Mouse (Mus musculus): ENCODE results near the gene Olfr571. TPM values are rescaled to one million over a fixed set of nuclear protein-coding genes. Genes with fewer than 3 reads are reported as not detected.

The Olfr571 gene
- not detected in 2 replicates for polyA plus RNA-seq (2015; fragmentation: Nextera tagmentation; extraction: Ambion mirVana)

DNA sequence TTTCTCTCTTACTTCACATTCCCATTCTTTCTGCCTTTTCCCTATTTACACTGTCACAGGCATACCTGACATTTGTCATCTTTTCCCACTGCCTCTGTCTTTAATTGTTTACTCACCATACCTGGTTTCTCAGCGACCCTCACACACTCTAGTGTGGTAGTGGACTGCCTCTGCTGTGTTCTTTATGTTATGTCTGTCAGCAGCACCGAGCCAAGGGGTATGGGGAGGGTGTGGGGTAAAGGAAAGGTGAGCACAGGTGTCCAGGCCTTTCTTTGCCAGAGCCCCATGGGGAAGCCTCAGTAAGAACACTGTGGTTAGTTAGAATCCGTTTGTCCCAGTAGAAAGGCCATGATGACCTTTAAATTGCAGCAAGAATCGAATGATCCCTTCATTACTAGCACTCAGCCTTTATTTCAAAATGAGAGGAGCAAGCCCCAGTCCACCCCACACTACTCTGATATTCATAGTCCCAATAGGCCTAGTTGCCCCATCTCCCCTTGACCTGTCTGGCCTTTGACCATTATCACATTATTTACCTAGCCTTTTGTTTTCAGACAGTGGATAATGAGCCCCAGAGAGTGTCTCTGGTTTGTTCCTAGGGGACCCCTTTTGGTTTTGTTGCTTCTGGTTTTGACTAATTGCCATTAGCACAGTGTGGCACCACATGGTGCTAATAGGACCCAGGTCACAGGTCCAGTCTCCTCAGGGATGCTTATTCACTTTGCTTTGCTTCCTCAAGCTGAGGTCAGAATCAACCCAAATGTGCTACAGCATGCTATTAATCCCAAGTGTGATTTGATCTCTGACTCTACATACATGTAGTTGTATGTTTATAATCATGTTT lies at the start of gene Olfr571:
Gene Olfr571, minus strand, starts transcription at position 505 of the 844 bp plus-strand sequence.
- Histone ChIP-seq H3K27ac (no peak within 1 kb of the TSS), H3K4me1 (no peaks in the 10 kb centered on the region), H3K4me3 (replicated peaks) (no peak within 1 kb of the TSS), H3K27me3 (no peaks in the 10 kb centered on the region), H3K36me3 (no peaks in the 10 kb centered on the region), H3K9me3 (replicated peaks) (no peaks in the 10 kb centered on the region), H3K4me2 (no peak within 1 kb of the TSS), H3K9ac (no peak within 1 kb of the TSS)
- ATAC-seq (replicated peaks; ENCODE audit: low FRiP score), result no peak
- WGBS, result 54% methylated on average over 4 of the region's 4 CpGs

DNA sequence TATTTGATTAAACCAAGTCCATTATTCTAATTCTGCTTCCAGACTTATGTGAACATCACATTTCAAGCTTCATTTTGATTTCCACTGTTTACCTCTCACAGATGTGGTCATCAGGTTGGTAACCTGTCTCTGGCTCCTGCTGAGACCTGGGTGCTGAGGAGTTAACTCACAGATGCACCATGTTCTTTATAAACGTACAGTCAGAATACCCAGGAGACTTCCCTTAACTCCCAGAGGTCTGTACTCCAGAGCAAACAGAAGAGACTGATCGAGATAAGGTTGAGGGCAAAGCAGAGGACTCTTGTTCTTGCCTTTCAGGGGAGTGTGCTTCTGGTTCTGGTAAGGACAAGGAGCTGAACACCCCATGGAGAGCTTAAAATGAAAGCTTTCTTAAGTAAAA lies 45.0 kb upstream of the Olfr571 start, which contains the start of gene Olfr576:
Gene Olfr576, plus strand, starts transcription at position 301 of the 400 bp plus-strand sequence.
- Histone ChIP-seq H3K27ac (no peak within 1 kb of the TSS), H3K4me1 (no peaks in the 10 kb centered on the region), H3K4me2 (no peak within 1 kb of the TSS), H3K9me3 (replicated peaks) (no peaks in the 10 kb centered on the region), H3K4me3 (replicated peaks) (no peak within 1 kb of the TSS), H3K9ac (no peak within 1 kb of the TSS), H3K36me3 (no peaks in the 10 kb centered on the region), H3K27me3 (no peaks in the 10 kb centered on the region)
- ATAC-seq (replicated peaks; ENCODE audit: low FRiP score), result no peak
- 49% methylated on average over 2 of the region's 2 CpGs for WGBS

DNA sequence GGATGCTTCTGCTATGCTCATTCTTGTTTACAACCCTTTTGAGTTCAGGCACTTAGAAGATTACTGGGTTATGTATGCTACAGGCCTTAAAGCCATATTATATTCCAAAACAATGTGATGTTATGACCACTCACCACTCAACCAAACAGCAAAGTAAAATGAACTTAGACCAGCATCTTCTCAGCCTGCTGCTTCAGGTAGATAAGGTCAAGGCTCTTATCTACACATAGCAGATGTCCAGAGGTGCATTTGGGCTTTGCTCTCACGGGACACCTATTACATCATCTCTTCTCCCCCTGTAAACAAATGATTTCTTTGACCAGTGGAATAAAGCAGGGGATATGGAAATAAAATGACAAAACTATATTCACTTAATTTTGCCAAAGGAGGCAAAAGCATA lies 41.3 kb upstream of the Olfr571 start, which contains the start of gene Olfr575:
Gene Olfr575, minus strand, starts transcription at position 183 of the 400 bp plus-strand sequence.
- Histone ChIP-seq H3K9me3 (replicated peaks) (no peaks in the 10 kb centered on the region), H3K27me3 (no peaks in the 10 kb centered on the region), H3K36me3 (no peaks in the 10 kb centered on the region), H3K4me1 (no peaks in the 10 kb centered on the region), H3K27ac (no peak within 1 kb of the TSS), H3K4me3 (replicated peaks) (no peak within 1 kb of the TSS), H3K4me2 (no peak within 1 kb of the TSS), H3K9ac (no peak within 1 kb of the TSS)
- no peak for ATAC-seq (replicated peaks; ENCODE audit: low FRiP score)
- WGBS, result 66% methylated on average over 1 of the region's 1 CpGs

DNA sequence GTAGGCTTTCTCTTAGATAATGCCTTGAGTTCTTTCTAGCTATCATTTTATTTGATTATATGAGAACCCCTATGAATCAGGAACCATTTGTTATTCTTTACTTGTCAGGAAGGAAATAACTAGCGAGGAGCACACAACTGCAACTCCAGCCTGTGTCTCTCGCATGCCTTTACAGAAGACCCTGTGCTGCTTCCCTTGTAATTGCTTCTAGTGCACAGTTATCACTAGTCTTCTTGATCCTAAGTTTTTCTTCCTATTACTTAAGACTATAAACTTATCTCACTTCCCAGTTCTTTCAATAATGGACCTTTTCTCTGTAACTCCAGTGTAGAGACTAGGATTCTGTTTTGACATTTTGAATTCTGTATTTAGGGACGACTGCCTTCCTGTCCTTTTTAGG lies 40.8 kb upstream of the Olfr571 start:
- Histone ChIP-seq H3K4me3 (replicated peaks) (no peak overlapping the region), H3K4me1 (no peaks in the 10 kb centered on the region), H3K27me3 (no peaks in the 10 kb centered on the region), H3K9me3 (replicated peaks) (no peaks in the 10 kb centered on the region), H3K27ac (no peak overlapping the region), H3K9ac (no peak overlapping the region), H3K36me3 (no peaks in the 10 kb centered on the region), H3K4me2 (no peak overlapping the region)
- ATAC-seq (replicated peaks; ENCODE audit: low FRiP score), result no peak
- 63% methylated on average over 3 of the region's 3 CpGs for WGBS

DNA sequence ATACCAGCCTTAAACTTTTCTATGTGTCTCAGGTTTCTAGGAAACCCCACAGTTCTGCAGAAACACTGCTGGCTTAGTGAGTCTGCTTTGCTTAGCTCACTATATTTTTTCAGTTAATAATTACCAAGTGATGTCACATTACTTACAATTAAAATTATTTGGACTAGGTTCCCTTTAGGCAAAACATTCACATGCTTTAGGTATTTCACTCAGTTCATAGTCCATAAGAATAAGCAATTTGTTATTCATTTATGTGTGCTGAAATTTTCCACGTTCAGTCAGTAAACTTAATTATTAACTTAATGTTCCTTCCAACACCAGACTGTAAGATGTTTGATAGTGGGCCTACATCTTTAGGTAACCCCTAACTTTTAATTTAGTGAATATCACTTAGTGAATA lies 33.4 kb upstream of the Olfr571 start:
- ATAC-seq (replicated peaks; ENCODE audit: low FRiP score), result peak; percentile 64
- 57% methylated on average over 1 of the region's 1 CpGs for WGBS

DNA sequence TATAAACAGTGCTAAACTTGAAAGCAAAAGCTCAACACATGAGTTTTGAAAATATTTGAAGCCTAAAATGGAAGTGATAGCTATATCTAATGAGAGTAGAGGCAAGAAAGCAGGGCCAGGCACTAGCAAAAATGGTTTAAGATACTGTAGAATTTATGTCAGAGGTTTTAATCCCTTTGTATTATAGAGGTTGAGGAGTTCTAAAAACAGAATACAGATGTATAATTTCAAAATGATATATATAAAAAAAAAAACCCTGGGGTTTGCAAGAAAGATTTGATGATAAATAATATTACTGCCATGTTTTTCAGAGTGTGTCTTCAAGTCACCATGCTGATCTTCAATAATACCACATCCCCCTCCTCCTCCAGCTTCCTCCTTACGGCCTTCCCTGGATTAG lies 30.8 kb upstream of the Olfr571 start, which contains the start of gene Olfr574:
Gene Olfr574, plus strand, starts transcription at position 301 of the 400 bp plus-strand sequence.
- Histone ChIP-seq H3K4me2 (no peak within 1 kb of the TSS), H3K9me3 (replicated peaks) (no peaks in the 10 kb centered on the region), H3K27me3 (no peaks in the 10 kb centered on the region), H3K4me3 (replicated peaks) (no peak within 1 kb of the TSS), H3K9ac (no peak within 1 kb of the TSS), H3K36me3 (no peaks in the 10 kb centered on the region), H3K27ac (no peak within 1 kb of the TSS), H3K4me1 (no peaks in the 10 kb centered on the region; the same call in 1 of the 2 replicates)
- no peak for ATAC-seq (replicated peaks; ENCODE audit: low FRiP score)
- 88% methylated on average over 1 of the region's 1 CpGs for WGBS

More for the DNA sequence above, 33.4 kb upstream of the Olfr571 start:
- Histone ChIP-seq H3K4me2 (no peak overlapping the region), H3K36me3 (no peaks in the 10 kb centered on the region), H3K9me3 (replicated peaks) (no peaks in the 10 kb centered on the region), H3K4me1 (no peaks in the 10 kb centered on the region; the same call in 1 of the 2 replicates), H3K27me3 (no peaks in the 10 kb centered on the region), H3K27ac (no peak overlapping the region), H3K4me3 (replicated peaks) (no peak overlapping the region), H3K9ac (no peak overlapping the region)

DNA sequence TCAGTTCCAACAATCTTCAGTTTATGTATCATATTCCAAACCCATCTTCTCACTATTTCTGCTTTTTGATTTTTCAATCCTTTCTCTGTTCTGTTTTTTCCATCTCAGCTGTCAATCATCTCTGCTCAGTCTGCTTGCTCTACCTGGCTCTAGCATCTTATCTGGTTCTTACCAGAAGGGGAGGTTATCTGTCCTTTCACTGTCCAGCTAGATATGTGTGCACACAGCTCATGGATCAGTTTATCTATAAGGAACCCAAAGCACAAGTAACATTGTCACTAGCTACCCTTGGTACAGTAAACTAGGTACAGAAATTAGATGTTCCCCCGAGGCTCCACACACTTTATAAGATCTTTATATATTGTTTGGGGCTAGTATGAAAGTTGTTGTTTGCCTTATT lies 26.1 kb upstream of the Olfr571 start:
- no peak overlapping the region for H3K9ac ChIP-seq
- WGBS, result 85% methylated on average over 1 of the region's 1 CpGs
- H3K4me1 ChIP-seq, result no peaks in the 10 kb centered on the region
- ATAC-seq (replicated peaks; ENCODE audit: low FRiP score), result no peak
- no peaks in the 10 kb centered on the region for H3K36me3 ChIP-seq
- H3K27ac ChIP-seq, result no peak overlapping the region
- no peaks in the 10 kb centered on the region for H3K27me3 ChIP-seq
- H3K9me3 ChIP-seq (replicated peaks), result no peaks in the 10 kb centered on the region
- no peak overlapping the region for H3K4me3 ChIP-seq (replicated peaks)
- no peak overlapping the region for H3K4me2 ChIP-seq

DNA sequence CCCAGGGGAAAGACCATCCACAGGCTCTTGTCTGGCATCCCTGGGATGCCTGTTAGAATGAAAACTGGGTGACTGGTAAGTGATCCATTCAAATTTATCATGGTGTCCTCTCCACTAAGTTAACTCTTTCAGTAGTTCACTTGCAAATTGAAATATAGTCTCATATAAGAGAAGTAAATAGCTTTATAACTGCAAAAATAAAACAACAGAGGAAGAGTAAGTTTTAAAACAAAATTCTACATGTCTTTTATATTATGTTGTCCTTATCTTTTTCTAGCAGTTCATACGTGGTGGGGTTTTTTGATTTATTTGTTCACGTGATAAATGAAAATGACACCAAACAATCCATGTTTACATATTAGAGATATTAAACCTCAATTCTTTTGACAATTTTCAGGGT lies 25.1 kb upstream of the Olfr571 start, which contains the start of gene Olfr573-ps1:
Gene Olfr573-ps1, minus strand, starts transcription at position 101 of the 400 bp plus-strand sequence.
- H3K4me3 ChIP-seq (replicated peaks), result no peak within 1 kb of the TSS
- no peaks in the 10 kb centered on the region for H3K27me3 ChIP-seq
- no peak within 1 kb of the TSS for H3K4me2 ChIP-seq
- ATAC-seq (replicated peaks; ENCODE audit: low FRiP score), result no peak
- H3K9me3 ChIP-seq (replicated peaks), result no peaks in the 10 kb centered on the region
- no peak within 1 kb of the TSS for H3K9ac ChIP-seq
- H3K4me1 ChIP-seq, result no peaks in the 10 kb centered on the region
- WGBS, result 89% methylated on average over 2 of the region's 2 CpGs
- H3K27ac ChIP-seq, result no peak within 1 kb of the TSS
- no peaks in the 10 kb centered on the region for H3K36me3 ChIP-seq

DNA sequence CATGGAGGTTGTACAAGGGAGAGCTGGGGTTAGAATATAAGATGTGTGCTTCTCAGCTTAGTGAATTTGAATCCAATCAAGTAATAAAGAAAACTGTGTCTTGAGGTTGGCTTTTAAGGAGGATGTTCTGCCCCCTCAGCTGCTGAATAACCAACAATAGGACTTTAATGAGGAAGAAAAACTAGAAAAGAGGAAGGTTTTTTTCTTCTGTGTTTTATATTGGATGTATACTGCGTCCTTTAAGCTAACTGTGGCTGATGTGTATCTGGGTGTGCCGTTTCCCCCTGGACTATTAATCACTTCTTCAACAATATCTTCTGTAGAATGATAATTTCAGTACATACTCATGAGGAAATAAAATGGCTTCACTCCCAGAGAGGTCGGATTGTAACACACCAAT lies 9.8 kb upstream of the Olfr571 start:
- no peak for ATAC-seq (replicated peaks; ENCODE audit: low FRiP score)
- Histone ChIP-seq H3K36me3 (no peaks in the 10 kb centered on the region), H3K27me3 (no peaks in the 10 kb centered on the region), H3K4me1 (no peaks in the 10 kb centered on the region), H3K4me2 (no peak overlapping the region), H3K9me3 (replicated peaks) (no peaks in the 10 kb centered on the region), H3K4me3 (replicated peaks) (no peak overlapping the region), H3K9ac (no peak overlapping the region), H3K27ac (no peak overlapping the region)
- 78% methylated on average over 3 of the region's 3 CpGs for WGBS

DNA sequence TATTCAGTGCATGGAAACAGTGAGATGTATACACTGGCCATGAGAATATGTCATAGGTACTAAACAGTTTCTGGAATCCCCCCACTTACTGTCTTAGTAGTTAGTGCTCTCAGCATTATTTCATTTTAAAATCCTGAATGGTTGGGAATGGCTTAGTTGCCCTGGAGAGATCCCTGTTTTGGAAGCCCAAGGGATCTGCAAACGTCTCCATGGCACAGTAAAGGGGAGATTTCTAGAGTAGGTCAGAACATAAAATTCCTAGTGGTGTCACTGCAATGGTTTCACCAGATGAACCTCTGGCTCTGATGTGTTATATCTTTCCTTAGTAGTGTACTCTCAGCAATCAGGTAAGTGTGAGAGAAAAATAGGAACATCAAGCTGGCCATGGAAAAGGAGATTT lies 6.8 kb upstream of the Olfr571 start, which contains the start of gene Olfr572:
Gene Olfr572, plus strand, starts transcription at position 301 of the 400 bp plus-strand sequence.
- no peak within 1 kb of the TSS for H3K4me2 ChIP-seq
- H3K36me3 ChIP-seq, result no peaks in the 10 kb centered on the region
- WGBS, result 56% methylated on average over 1 of the region's 1 CpGs
- no peak for ATAC-seq (replicated peaks; ENCODE audit: low FRiP score)
- no peaks in the 10 kb centered on the region for H3K9me3 ChIP-seq (replicated peaks)
- H3K4me3 ChIP-seq (replicated peaks), result no peak within 1 kb of the TSS
- H3K27ac ChIP-seq, result no peak within 1 kb of the TSS
- H3K4me1 ChIP-seq, result no peaks in the 10 kb centered on the region
- no peaks in the 10 kb centered on the region for H3K27me3 ChIP-seq
- H3K9ac ChIP-seq, result no peak within 1 kb of the TSS

DNA sequence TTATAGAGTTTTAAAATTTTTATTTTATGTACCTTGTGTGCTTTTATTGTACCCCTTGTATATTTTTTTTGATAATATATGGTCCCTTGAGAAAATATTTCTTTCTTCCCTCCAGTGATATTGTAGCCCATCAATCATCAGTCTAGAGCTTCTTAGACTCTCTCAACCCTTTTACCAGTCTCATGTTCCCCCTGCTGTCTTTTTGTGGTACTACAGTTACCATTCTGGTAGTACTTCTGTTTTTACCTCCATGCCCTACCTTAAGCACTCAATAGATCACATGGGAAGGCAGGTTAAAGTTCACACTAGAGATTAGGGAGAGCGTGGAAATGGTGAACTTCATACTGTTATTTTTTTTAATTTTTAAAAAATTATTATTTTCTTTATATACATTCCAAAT lies 2.3 kb upstream of the Olfr571 start:
- WGBS, result 12% methylated on average over 1 of the region's 1 CpGs

DNA sequence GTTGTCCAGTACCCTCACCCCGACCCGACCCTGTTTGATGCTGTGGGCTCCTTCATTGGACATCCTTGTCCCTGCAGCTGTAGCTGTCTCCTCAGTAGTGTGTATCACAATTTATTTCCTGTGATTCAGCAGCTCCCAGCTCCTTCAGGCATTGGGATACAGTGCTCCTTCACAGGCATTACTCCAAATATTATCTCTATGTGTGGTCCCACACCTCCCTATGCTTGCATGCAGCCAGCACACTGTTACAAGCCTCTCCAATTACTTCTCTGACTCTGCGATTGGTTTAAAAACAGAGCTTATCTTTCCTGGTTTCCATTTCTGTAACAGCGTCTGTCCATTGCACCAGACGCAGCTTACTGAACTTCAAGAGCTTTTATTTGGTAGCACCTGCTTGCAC lies 931 bp downstream of the Olfr571 start:
- WGBS, result 58% methylated on average over 5 of the region's 5 CpGs
- Histone ChIP-seq H3K27me3 (no peaks in the 10 kb centered on the region), H3K27ac (no peak overlapping the region), H3K36me3 (no peaks in the 10 kb centered on the region), H3K4me1 (no peaks in the 10 kb centered on the region), H3K9me3 (replicated peaks) (no peaks in the 10 kb centered on the region), H3K9ac (no peak overlapping the region), H3K4me3 (replicated peaks) (no peak overlapping the region), H3K4me2 (no peak overlapping the region)
- no peak for ATAC-seq (replicated peaks; ENCODE audit: low FRiP score)

More for the DNA sequence above, 2.3 kb upstream of the Olfr571 start:
- H3K4me1 ChIP-seq, result no peaks in the 10 kb centered on the region
- no peaks in the 10 kb centered on the region for H3K36me3 ChIP-seq
- H3K27me3 ChIP-seq, result no peaks in the 10 kb centered on the region
- H3K4me3 ChIP-seq (replicated peaks), result no peak overlapping the region
- H3K4me2 ChIP-seq, result no peak overlapping the region
- no peak overlapping the region for H3K27ac ChIP-seq
- no peak overlapping the region for H3K9ac ChIP-seq
- peak; percentile 69; the same call in 1 of the 2 replicates for ATAC-seq (replicated peaks; ENCODE audit: low FRiP score)
- H3K9me3 ChIP-seq (replicated peaks), result no peaks in the 10 kb centered on the region
